Mouse (Mus musculus) neural tube, embryonic 13.5 days (tissue): ENCODE results near the gene Tulp4. TPM values are rescaled to one million over a fixed set of nuclear protein-coding genes. Genes with fewer than 3 reads are reported as not detected.
A peak's percentile ranks its signal among the peaks of the same experiment; 100 is the strongest.

ENCODE experiments used
- ATAC-seq: fragments of 200-750 bp; cut with Nextera tagmentation; 2 replicates; pipeline ENCODE4 v1.8.0; 2017; ENCODE audit warnings: low read depth, mild to moderate bottlenecking, moderate TSS enrichment, moderate library complexity
- H3K27ac ChIP-seq: fragments of 300-500 bp; sonication (generic); replicated peaks from 2 replicates; pipeline ENCODE4 v1.5.1; 2015; ENCODE audit warnings: moderate library complexity, mild to moderate bottlenecking, inconsistent platforms
- H3K27me3 ChIP-seq: fragments of 300-500 bp; sonication (generic); 2 replicates; pipeline ENCODE4 v1.6.1; 2015; ENCODE audit warnings: mild to moderate bottlenecking, inconsistent platforms
- H3K36me3 ChIP-seq: fragments of 300-500 bp; sonication (generic); 2 replicates; pipeline ENCODE4 v1.6.1; 2015; ENCODE audit warnings: mild to moderate bottlenecking, inconsistent platforms
- H3K4me1 ChIP-seq: fragments of 300-500 bp; sonication (generic); replicated peaks from 2 replicates; pipeline ENCODE4 v1.6.1; 2015; ENCODE audit warnings: inconsistent platforms
- H3K4me2 ChIP-seq: fragments of 300-500 bp; sonication (generic); 2 replicates; pipeline ENCODE4 v1.6.1; 2015; ENCODE audit warnings: inconsistent platforms, mild to moderate bottlenecking, moderate library complexity
- H3K4me3 ChIP-seq: fragments of 300-500 bp; sonication (generic); 2 replicates; pipeline ENCODE4 v1.5.1; 2015; ENCODE audit warnings: mild to moderate bottlenecking, inconsistent platforms
- H3K9ac ChIP-seq: fragments of 300-500 bp; sonication (generic); 2 replicates; pipeline ENCODE4 v1.6.1; 2015; ENCODE audit warnings: moderate library complexity, mild to moderate bottlenecking, inconsistent platforms
- H3K9me3 ChIP-seq: fragments of 300-500 bp; sonication (generic); 2 replicates; pipeline ENCODE4 v1.6.1; 2016; ENCODE audit warnings: inconsistent platforms
- WGBS: fragments of 180-500 bp; shearing (Covaris S2); methylation state at CpG from one replicate; pipeline ENCODE4 v1.1.7; 2015; 5-methylcytosine and 5-hydroxymethylcytosine counted together
- polyA plus RNA-seq: library from polyadenylated mRNA; unstranded; fragments of >200 nt; fragmentation: Nextera tagmentation; extraction: Ambion mirVana; gene quantifications from 2 replicates; pipeline ENCODE4 v1.2.1, GENCODE M21; 2015

Tulp4 gene
- polyA plus RNA-seq = 145 and 156 TPM in 2 replicates

GRCm38 (mm10) chr17:6106361-6107014 lies at the start of gene Tulp4:
TSS of gene Tulp4 (plus strand) at chr17:6106437.
- H3K9ac ChIP-seq = peak within 1 kb of the TSS; percentile 99
- 0 out of 2 replicates have a peak, but pooled peaks cover 3% of the 10 kb centered on the region for H3K27me3 ChIP-seq
- peaks cover 8% of the 10 kb centered on the region; the same call in 1 of the 2 replicates for H3K36me3 ChIP-seq
- peak within 1 kb of the TSS; percentile 87 for H3K4me2 ChIP-seq
- H3K9me3 ChIP-seq = no peaks in the 10 kb centered on the region
- H3K4me1 ChIP-seq = peaks cover 45% of the 10 kb centered on the region
- peak within 1 kb of the TSS; percentile 99 for H3K27ac ChIP-seq
- peak within 1 kb of the TSS; percentile 85 for H3K4me3 ChIP-seq
- under 1% methylated on average over 46 of the region's 76 CpGs for WGBS
- ATAC-seq = peak; percentile 99

GRCm38 (mm10) chr17:6062793-6063192 lies 43.4 kb upstream of the Tulp4 start:
- WGBS = 88% methylated on average over 8 of the region's 8 CpGs
- no peak for ATAC-seq
- Histone ChIP-seq H3K36me3 (peaks cover 75% of the 10 kb centered on the region), H3K9ac (no peak overlapping the region), H3K4me2 (no peak overlapping the region), H3K4me1 (no peaks in the 10 kb centered on the region), H3K9me3 (no peaks in the 10 kb centered on the region), H3K4me3 (no peak overlapping the region), H3K27ac (no peak overlapping the region), H3K27me3 (no peaks in the 10 kb centered on the region)

- H3K4me2 ChIP-seq = no peak overlapping the region
- H3K9ac ChIP-seq = no peak overlapping the region
- H3K4me1 ChIP-seq = no peaks in the 10 kb centered on the region
- no peak overlapping the region for H3K4me3 ChIP-seq
- no peaks in the 10 kb centered on the region for H3K9me3 ChIP-seq
- peaks cover 79% of the 10 kb centered on the region for H3K36me3 ChIP-seq
- no peaks in the 10 kb centered on the region for H3K27me3 ChIP-seq
- no peak overlapping the region for H3K27ac ChIP-seq
- no peak for ATAC-seq
- WGBS = 92% methylated on average over 5 of the region's 5 CpGs
These were observed 42.7 kb upstream of the Tulp4 start for GRCm38 (mm10) chr17:6063532-6063931.

GRCm38 (mm10) chr17:6066021-6066420 lies 40.2 kb upstream of the Tulp4 start:
- WGBS = 93% methylated on average over 2 of the region's 2 CpGs
- H3K36me3 ChIP-seq = peaks cover 83% of the 10 kb centered on the region

GRCm38 (mm10) chr17:6067613-6068012 lies 38.6 kb upstream of the Tulp4 start:
- no peaks in the 10 kb centered on the region for H3K27me3 ChIP-seq
- no peak overlapping the region for H3K27ac ChIP-seq
- no peak overlapping the region for H3K4me2 ChIP-seq
- peaks cover 93% of the 10 kb centered on the region for H3K36me3 ChIP-seq
- 97% methylated on average over 7 of the region's 7 CpGs for WGBS
- ATAC-seq = no peak
- H3K9me3 ChIP-seq = no peaks in the 10 kb centered on the region
- no peak overlapping the region for H3K9ac ChIP-seq
- no peaks in the 10 kb centered on the region for H3K4me1 ChIP-seq
- H3K4me3 ChIP-seq = no peak overlapping the region

More at GRCm38 (mm10) chr17:6066021-6066420, 40.2 kb upstream of the Tulp4 start:
- Histone ChIP-seq H3K9me3 (no peaks in the 10 kb centered on the region), H3K9ac (no peak overlapping the region), H3K4me1 (no peaks in the 10 kb centered on the region), H3K27ac (no peak overlapping the region), H3K27me3 (no peaks in the 10 kb centered on the region), H3K4me3 (no peak overlapping the region), H3K4me2 (no peak overlapping the region)
- no peak for ATAC-seq

- no peaks in the 10 kb centered on the region for H3K9me3 ChIP-seq
- ATAC-seq = no peak
- H3K4me2 ChIP-seq = no peak overlapping the region
- H3K36me3 ChIP-seq = peaks cover 85% of the 10 kb centered on the region
- no peak overlapping the region for H3K27ac ChIP-seq
- no peak overlapping the region for H3K4me3 ChIP-seq
- H3K27me3 ChIP-seq = no peaks in the 10 kb centered on the region
- H3K9ac ChIP-seq = no peak overlapping the region
- 93% methylated on average over 6 of the region's 6 CpGs for WGBS
- no peaks in the 10 kb centered on the region for H3K4me1 ChIP-seq
These were observed 36.4 kb upstream of the Tulp4 start for GRCm38 (mm10) chr17:6069866-6070265.

- H3K9me3 ChIP-seq = no peaks in the 10 kb centered on the region
- no peak overlapping the region for H3K4me3 ChIP-seq
- peaks cover 9% of the 10 kb centered on the region for H3K4me1 ChIP-seq
- H3K27ac ChIP-seq = no peak overlapping the region
- no peak for ATAC-seq
- H3K9ac ChIP-seq = no peak overlapping the region
- 21% methylated on average over 7 of the region's 7 CpGs for WGBS
- peaks cover 55% of the 10 kb centered on the region for H3K36me3 ChIP-seq
- H3K4me2 ChIP-seq = no peak overlapping the region
- H3K27me3 ChIP-seq = no peaks in the 10 kb centered on the region
These were observed 32.8 kb upstream of the Tulp4 start for GRCm38 (mm10) chr17:6073405-6073804.

GRCm38 (mm10) chr17:6079287-6080122 lies 26.7 kb upstream of the Tulp4 start, which contains the start of the genes Serac1 and Gtf2h5:
TSS of gene Serac1 (minus strand) at chr17:6079741.
TSS of gene Gtf2h5 (plus strand) at chr17:6079786.
- Histone ChIP-seq H3K4me3 (peak within 1 kb of the TSS; percentile 83), H3K4me2 (peak within 1 kb of the TSS; percentile 83), H3K36me3 (peaks cover 13% of the 10 kb centered on the region), H3K4me1 (peaks cover 31% of the 10 kb centered on the region), H3K27me3 (no peaks in the 10 kb centered on the region), H3K9ac (peak within 1 kb of the TSS; percentile 82), H3K27ac (peak within 1 kb of the TSS; percentile 90), H3K9me3 (no peaks in the 10 kb centered on the region)
- under 1% methylated on average over 70 of the region's 70 CpGs for WGBS
- ATAC-seq = peak; percentile 95

GRCm38 (mm10) chr17:6083323-6083890 lies 22.8 kb upstream of the Tulp4 start:
- ATAC-seq = no peak
- WGBS = 93% methylated on average over 5 of the region's 5 CpGs
- H3K9me3 ChIP-seq = no peaks in the 10 kb centered on the region
- peaks cover 22% of the 10 kb centered on the region for H3K4me1 ChIP-seq
- no peak overlapping the region for H3K4me3 ChIP-seq
- no peak overlapping the region for H3K27ac ChIP-seq
- H3K36me3 ChIP-seq = peaks cover 42% of the 10 kb centered on the region
- H3K27me3 ChIP-seq = no peaks in the 10 kb centered on the region
- H3K9ac ChIP-seq = no peak overlapping the region
- H3K4me2 ChIP-seq = no peak overlapping the region

- Histone ChIP-seq H3K4me3 (no peak overlapping the region), H3K27ac (no peak overlapping the region), H3K9ac (no peak overlapping the region), H3K4me1 (no peaks in the 10 kb centered on the region), H3K9me3 (no peaks in the 10 kb centered on the region), H3K4me2 (no peak overlapping the region), H3K36me3 (peaks cover 22% of the 10 kb centered on the region), H3K27me3 (no peaks in the 10 kb centered on the region)
- ATAC-seq = no peak
- 90% methylated on average over 6 of the region's 6 CpGs for WGBS
These were observed 14.6 kb upstream of the Tulp4 start for GRCm38 (mm10) chr17:6091604-6092003.

- no peaks in the 10 kb centered on the region for H3K27me3 ChIP-seq
- no peak overlapping the region for H3K27ac ChIP-seq
- no peak for ATAC-seq
- no peak overlapping the region for H3K4me3 ChIP-seq
- H3K4me2 ChIP-seq = no peak overlapping the region
- H3K9ac ChIP-seq = no peak overlapping the region
- H3K9me3 ChIP-seq = no peaks in the 10 kb centered on the region
- 0 out of 2 replicates have a peak, but pooled peaks cover 7% of the 10 kb centered on the region for H3K36me3 ChIP-seq
- H3K4me1 ChIP-seq = no peaks in the 10 kb centered on the region
These were observed 10.7 kb upstream of the Tulp4 start for GRCm38 (mm10) chr17:6095579-6095978.

GRCm38 (mm10) chr17:6097884-6098283 lies 8.4 kb upstream of the Tulp4 start:
- Histone ChIP-seq H3K4me2 (no peak overlapping the region), H3K9ac (no peak overlapping the region), H3K9me3 (no peaks in the 10 kb centered on the region), H3K27ac (no peak overlapping the region), H3K36me3 (no peaks in the 10 kb centered on the region), H3K27me3 (no peaks in the 10 kb centered on the region), H3K4me1 (no peaks in the 10 kb centered on the region), H3K4me3 (no peak overlapping the region)
- ATAC-seq = no peak
- WGBS = 29% methylated on average over 4 of the region's 4 CpGs
